Mouse (Mus musculus): ENCODE results near the gene Glyctk. TPM values are rescaled to one million over a fixed set of nuclear protein-coding genes. Genes with fewer than 3 reads are reported as not detected.

Glyctk gene
- polyA plus RNA-seq, 1 experiment from 2014 or later: 0.34 TPM

Other genes starting within 250 kb of the Glyctk start
- not detected in 3 replicates for gene Col6a5, start 197.5 kb downstream of the Glyctk start, polyA plus RNA-seq (2018)
- not detected in 3 replicates for gene Col6a4, start 61.4 kb downstream of the Glyctk start, polyA plus RNA-seq (2018)
- 22.0 to 38.9 TPM (median 30.1 TPM) in 3 replicates for gene Wdr82, start 12.8 kb upstream of the Glyctk start, polyA plus RNA-seq (2018)
- 11.4 to 23.0 TPM (median 20.3 TPM) in 3 replicates for gene Ppm1m, start 41.6 kb upstream of the Glyctk start, polyA plus RNA-seq (2018)
- gene Twf2, start 45.0 kb upstream of the Glyctk start, polyA plus RNA-seq (2018): 37.5 to 79.0 TPM (median 76.6 TPM) in 3 replicates
- 9.3 to 44.3 TPM (median 27.8 TPM) in 3 replicates for gene Tlr9, start 64.5 kb upstream of the Glyctk start, polyA plus RNA-seq (2018)
- 173 to 195 TPM (median 183 TPM) in 3 replicates for gene Alas1, start 90.5 kb upstream of the Glyctk start, polyA plus RNA-seq (2018)
- 2.7 to 6.4 TPM (median 3.5 TPM) in 3 replicates for gene Poc1a, start 122.9 kb upstream of the Glyctk start, polyA plus RNA-seq (2018)
- gene Dusp7, start 210.5 kb upstream of the Glyctk start, polyA plus RNA-seq (2018): 58.0 to 112 TPM (median 63.3 TPM) in 3 replicates